ENCODE assay signal across 8 mouse cellular contexts in genomic region chr2:130564063-130564462, GRCm38 (mm10). TPM values are rescaled to one million over a fixed set of nuclear protein-coding genes. Genes with fewer than 3 reads are reported as not detected.
DNase-seq lines count a peak whose midpoint lies in the region; ATAC-seq and TF ChIP-seq lines count a peak whose summit lies in the region.

No protein-coding gene starts in this region.

- 0 out of 2 replicates have a peak overlapping the region, but pooled peaks have one; percentile 5 for H3K27ac ChIP-seq in liver, adult 2 months (replicated peaks; ENCODE audit: insufficient read depth, low read depth, low read length)
- 0 out of 2 replicates have a peak overlapping the region, but pooled peaks have one; percentile 9 for H3K27ac ChIP-seq in embryonic facial prominence, embryonic 15.5 days (replicated peaks)
- H3K27ac ChIP-seq in limb, embryonic 12.5 days: no peak overlapping the region; the same call in 1 of the 2 replicates
- H3K27ac ChIP-seq in olfactory bulb, adult 2 months (ENCODE audit: insufficient read depth, low read depth, low read length): peak overlapping the region; percentile 36; the same call in 1 of the 2 replicates

- no peak for DNase-seq in liver, adult 2 months (ENCODE audit: extremely low read depth, low read depth, low spot score)
- DNase-seq in liver: no peak
- peak; percentile 37 for DNase-seq in NIH3T3 (ENCODE audit: low read depth)
- DNase-seq in cerebellum, adult 9-11 months: no peak
- DNase-seq in cerebellum, postnatal 10 days: no peak

- no peak for TF ChIP-seq POLR2A in liver, adult 2 months (IDR thresholded peaks at IDR 0.05; ENCODE audit: extremely low read depth, insufficient read depth, low read length)
- no peak for TF ChIP-seq POLR2A in olfactory bulb, adult 2 months (IDR thresholded peaks at IDR 0.05; ENCODE audit: insufficient read depth, low read depth, low read length)

- peak overlapping the region; percentile 85 for H3K4me2 ChIP-seq in embryonic facial prominence, embryonic 15.5 days (replicated peaks)
- peak overlapping the region; percentile 94 for H3K4me2 ChIP-seq in limb, embryonic 12.5 days

- H3K4me3 ChIP-seq in liver, adult 2 months (ENCODE audit: insufficient read depth, low read depth, low read length): peak overlapping the region; percentile 83
- H3K4me3 ChIP-seq in embryonic facial prominence, embryonic 15.5 days (replicated peaks): peak overlapping the region; percentile 82
- peak overlapping the region; percentile 88 for H3K4me3 ChIP-seq in limb, embryonic 12.5 days (replicated peaks)
- peak overlapping the region; percentile 99 for H3K4me3 ChIP-seq in olfactory bulb, adult 2 months (ENCODE audit: insufficient read depth, low read depth, low read length)

- no peaks in the 10 kb centered on the region; the same call in 1 of the 2 replicates for H3K36me3 ChIP-seq in liver, adult 2 months (ENCODE audit: control insufficient read depth, insufficient read depth, low read length)
- H3K36me3 ChIP-seq in embryonic facial prominence, embryonic 15.5 days: peaks cover 17% of the 10 kb centered on the region
- peaks cover 23% of the 10 kb centered on the region for H3K36me3 ChIP-seq in limb, embryonic 12.5 days

- no peak for TF ChIP-seq CTCF in liver, adult 2 months (IDR thresholded peaks at IDR 0.05; ENCODE audit: low read depth, low read length)
- no peak for TF ChIP-seq CTCF in olfactory bulb, adult 2 months (IDR thresholded peaks at IDR 0.05; ENCODE audit: insufficient read depth, low read depth, low read length)

- no peaks in the 10 kb centered on the region for H3K27me3 ChIP-seq in liver, adult 2 months (ENCODE audit: control insufficient read depth, insufficient read depth, low read length)
- H3K27me3 ChIP-seq in embryonic facial prominence, embryonic 15.5 days: no peaks in the 10 kb centered on the region
- no peaks in the 10 kb centered on the region for H3K27me3 ChIP-seq in limb, embryonic 12.5 days

- H3K4me1 ChIP-seq in liver, adult 2 months (ENCODE audit: control insufficient read depth, insufficient read depth, low read length): peaks cover 10% of the 10 kb centered on the region
- peaks cover 20% of the 10 kb centered on the region for H3K4me1 ChIP-seq in embryonic facial prominence, embryonic 15.5 days
- H3K4me1 ChIP-seq in limb, embryonic 12.5 days (replicated peaks): peaks cover 26% of the 10 kb centered on the region
- H3K4me1 ChIP-seq in olfactory bulb, adult 2 months (ENCODE audit: control insufficient read depth, insufficient read depth, low read length): peaks cover 9% of the 10 kb centered on the region

- no peaks in the 10 kb centered on the region for H3K9me3 ChIP-seq in embryonic facial prominence, embryonic 15.5 days (replicated peaks)
- H3K9me3 ChIP-seq in limb, embryonic 12.5 days: no peaks in the 10 kb centered on the region

- 1% methylated on average over 23 of the region's 23 CpGs for WGBS in liver, adult 2 months
- WGBS in embryonic facial prominence, embryonic 15.5 days: under 1% methylated on average over 23 of the region's 23 CpGs
- under 1% methylated on average over 23 of the region's 23 CpGs for WGBS in limb, embryonic 12.5 days
- WGBS in olfactory bulb, adult 2 months: under 1% methylated on average over 23 of the region's 23 CpGs

- peak overlapping the region; percentile 88 for H3K9ac ChIP-seq in liver, adult 2 months (ENCODE audit: low read depth, low read length)
- H3K9ac ChIP-seq in embryonic facial prominence, embryonic 15.5 days: peak overlapping the region; percentile 86
- peak overlapping the region; percentile 86 for H3K9ac ChIP-seq in limb, embryonic 12.5 days (replicated peaks)

- ATAC-seq in embryonic facial prominence, embryonic 15.5 days (ENCODE audit: insufficient number of reproducible peaks, low FRiP score, low TSS enrichment, low read depth): peak; percentile 6; the same call in 1 of the 2 replicates
- peak; percentile 21 for ATAC-seq in limb, embryonic 12.5 days (ENCODE audit: insufficient number of reproducible peaks, insufficient read depth, low FRiP score, low TSS enrichment, low read depth)

- peaks cover 6% of the 10 kb centered on the region; the same call in 1 of the 2 replicates for H3K79me2 ChIP-seq in liver, adult 2 months (ENCODE audit: control insufficient read depth, insufficient read depth, low read length)

RNA-seq across cellular contexts. Expression of gene Mrps26, which starts 0.5 kb away (rescaled TPM):
- total RNA-seq in liver, adult 2 months (2014; rRNA removed): 10.9 and 15.7 TPM in 2 replicates
- 38.1 and 38.4 TPM in 2 replicates for polyA plus RNA-seq in liver, adult 2 months (2012; rRNA removed)
- 98.9 and 102 TPM in 2 replicates for polyA plus RNA-seq in embryonic facial prominence, embryonic 15.5 days (2015; fragmentation: Nextera tagmentation; extraction: Ambion mirVana)
- polyA plus RNA-seq in limb, embryonic 12.5 days (2016; fragmentation: Nextera tagmentation; extraction: Ambion mirVana): 79.0 and 80.7 TPM in 2 replicates
- 295 TPM in 1 of 2 replicates, not detected in the other for polyA plus RNA-seq in olfactory bulb, adult 2 months (2012; ENCODE audit: insufficient read depth, insufficient read length, low replicate concordance, missing spikeins)

RNA-seq across cellular contexts. Expression of gene Oxt, which starts 11.9 kb away (rescaled TPM):
- total RNA-seq in liver, adult 2 months (2014; rRNA removed): not detected in 2 replicates
- not detected in 2 replicates for polyA plus RNA-seq in liver, adult 2 months (2012; rRNA removed)
- polyA plus RNA-seq in embryonic facial prominence, embryonic 15.5 days (2015; fragmentation: Nextera tagmentation; extraction: Ambion mirVana): not detected in 2 replicates
- not detected in 2 replicates for polyA plus RNA-seq in limb, embryonic 12.5 days (2016; fragmentation: Nextera tagmentation; extraction: Ambion mirVana)
- polyA plus RNA-seq in olfactory bulb, adult 2 months (2012; ENCODE audit: insufficient read depth, insufficient read length, low replicate concordance, missing spikeins): not detected in 2 replicates

RNA-seq across cellular contexts. Expression of gene Avp, which starts 18.3 kb away (rescaled TPM):
- not detected in 2 replicates for total RNA-seq in liver, adult 2 months (2014; rRNA removed)
- not detected in 2 replicates for polyA plus RNA-seq in liver, adult 2 months (2012; rRNA removed)
- polyA plus RNA-seq in embryonic facial prominence, embryonic 15.5 days (2015; fragmentation: Nextera tagmentation; extraction: Ambion mirVana): 0.53 TPM in 1 of 2 replicates, not detected in the other
- polyA plus RNA-seq in limb, embryonic 12.5 days (2016; fragmentation: Nextera tagmentation; extraction: Ambion mirVana): not detected in 2 replicates
- polyA plus RNA-seq in olfactory bulb, adult 2 months (2012; ENCODE audit: insufficient read depth, insufficient read length, low replicate concordance, missing spikeins): not detected in 2 replicates
